Mouse (Mus musculus) adrenal gland, postnatal 4 days (tissue): Measurements from ENCODE around the gene Ephb2. TPM values are rescaled to one million over a fixed set of nuclear protein-coding genes. Genes with fewer than 3 reads are reported as not detected.

Experiments
- DNase-seq, 2 experiments: peaks; one replicate each; pipeline ENCODE4 v3.0.0; 2021 to 2022; ENCODE audit warnings: low spot score in 2 of 2, mixed read lengths in 2 of 2
- total RNA-seq, 2 experiments: library from RNA; stranded (reverse); gene quantifications; 2 replicates each; pipeline ENCODE4 v1.2.3; 2021

Ephb2 gene
- total RNA-seq, 2 experiments from 2014 or later, result 16.9 to 21.2 TPM

DNA sequence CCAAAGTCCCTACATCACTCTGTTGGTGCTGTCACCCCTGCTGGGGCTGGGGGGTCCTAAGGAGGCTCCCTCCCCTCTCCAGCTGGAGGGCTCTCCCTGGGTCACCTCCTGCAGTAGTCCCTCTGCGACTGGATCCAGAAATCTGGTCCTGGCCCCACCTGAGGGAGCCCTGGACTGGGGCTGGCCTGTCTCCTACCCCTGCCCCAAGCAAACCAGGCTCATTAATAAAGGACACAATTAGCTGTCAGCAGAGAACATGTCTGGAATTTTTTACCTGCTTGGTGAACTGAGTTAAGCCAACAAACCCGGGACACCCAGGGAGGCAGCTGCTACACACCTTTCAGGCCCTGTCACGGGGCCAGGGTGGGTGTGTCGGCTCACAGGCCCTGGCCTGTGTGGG lies 129.1 kb downstream of the Ephb2 start:
- DNase-seq, result no peak

DNA sequence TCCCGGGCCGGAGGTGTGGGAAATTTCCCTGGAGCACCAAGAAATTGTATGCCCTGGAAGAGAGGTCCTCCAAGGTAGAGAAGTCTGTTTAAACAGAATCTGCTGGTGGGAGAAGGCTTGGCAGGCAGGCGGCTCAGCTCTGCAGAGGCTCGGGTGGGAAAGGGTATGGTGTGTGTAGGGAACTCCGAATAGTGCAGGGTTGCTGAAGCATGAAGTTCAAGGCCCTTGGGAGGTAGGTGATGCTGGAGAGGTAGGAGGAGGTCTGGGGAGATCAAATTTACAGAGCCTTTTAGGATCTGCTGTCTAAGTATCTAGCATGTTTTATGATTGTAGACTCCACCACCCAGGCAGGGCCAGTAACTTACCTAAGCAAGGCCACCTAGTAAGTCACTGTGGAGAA lies 130.7 kb downstream of the Ephb2 start:
- no peak for DNase-seq

DNA sequence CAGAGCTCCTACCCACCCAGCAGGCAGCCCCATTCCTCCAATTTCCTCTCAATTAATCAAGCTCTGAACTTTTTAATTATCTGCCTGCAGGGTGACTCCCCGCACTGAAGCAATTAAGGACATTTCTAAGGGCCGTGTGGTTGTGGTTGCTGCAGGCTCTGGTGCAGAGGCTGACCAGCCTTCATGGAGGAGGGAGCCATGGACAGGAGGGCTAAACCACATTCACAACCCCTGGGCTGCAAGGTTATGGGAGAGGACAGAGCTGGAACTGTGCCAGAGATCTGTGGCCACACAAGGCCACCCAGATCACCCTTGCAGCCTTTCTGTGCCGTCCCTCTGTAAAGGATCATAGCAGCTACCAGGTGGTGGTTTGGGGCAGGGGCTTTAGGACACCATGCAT lies 131.2 kb downstream of the Ephb2 start:
- DNase-seq, result peak in 1 of 2 experiments; percentile 35

GRCm38 (mm10) chr4:136703351-136703750 lies 132.4 kb downstream of the Ephb2 start:
- no peak for DNase-seq

GRCm38 (mm10) chr4:136702456-136702855 lies 133.3 kb downstream of the Ephb2 start:
- no peak for DNase-seq

GRCm38 (mm10) chr4:136701236-136701635 lies 134.6 kb downstream of the Ephb2 start:
- no peak for DNase-seq

GRCm38 (mm10) chr4:136699084-136699450 lies 136.7 kb downstream of the Ephb2 start:
- DNase-seq, result no peak

DNA sequence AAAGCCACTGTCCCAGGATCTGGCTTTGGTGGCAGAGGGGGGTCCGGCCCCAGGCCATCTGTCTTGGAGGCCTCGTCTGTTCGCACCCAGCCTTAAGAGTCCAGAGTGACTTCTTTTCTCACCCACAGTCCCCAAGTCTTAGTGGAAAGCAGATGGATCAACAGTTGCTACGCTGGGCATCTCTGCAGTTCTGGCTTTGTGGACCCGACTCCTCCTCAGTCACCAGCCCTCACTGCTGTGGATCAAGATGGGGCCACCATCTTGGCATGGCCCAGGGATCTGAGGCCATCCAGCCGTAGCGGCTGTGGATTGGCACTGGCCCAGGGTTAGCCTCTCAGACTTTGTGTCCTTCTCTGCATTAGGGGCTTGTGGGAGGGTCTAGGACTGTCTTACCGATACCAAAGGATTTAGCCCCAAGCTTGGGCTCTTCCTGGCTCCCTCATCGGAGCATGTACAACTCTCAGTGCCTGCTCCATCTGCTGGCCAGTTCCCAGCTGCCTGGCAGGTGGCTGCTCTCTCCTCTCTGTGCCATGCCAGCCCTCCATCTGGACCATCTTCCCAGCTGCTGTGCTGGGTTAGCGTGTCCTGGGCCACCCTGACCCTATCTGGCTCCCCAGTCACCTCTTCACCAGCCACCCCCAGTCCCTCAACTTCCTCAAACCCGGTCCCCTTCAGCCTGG lies 137.2 kb downstream of the Ephb2 start:
- no peak for DNase-seq

GRCm38 (mm10) chr4:136697325-136697724 lies 138.5 kb downstream of the Ephb2 start:
- DNase-seq, result no peak

DNA sequence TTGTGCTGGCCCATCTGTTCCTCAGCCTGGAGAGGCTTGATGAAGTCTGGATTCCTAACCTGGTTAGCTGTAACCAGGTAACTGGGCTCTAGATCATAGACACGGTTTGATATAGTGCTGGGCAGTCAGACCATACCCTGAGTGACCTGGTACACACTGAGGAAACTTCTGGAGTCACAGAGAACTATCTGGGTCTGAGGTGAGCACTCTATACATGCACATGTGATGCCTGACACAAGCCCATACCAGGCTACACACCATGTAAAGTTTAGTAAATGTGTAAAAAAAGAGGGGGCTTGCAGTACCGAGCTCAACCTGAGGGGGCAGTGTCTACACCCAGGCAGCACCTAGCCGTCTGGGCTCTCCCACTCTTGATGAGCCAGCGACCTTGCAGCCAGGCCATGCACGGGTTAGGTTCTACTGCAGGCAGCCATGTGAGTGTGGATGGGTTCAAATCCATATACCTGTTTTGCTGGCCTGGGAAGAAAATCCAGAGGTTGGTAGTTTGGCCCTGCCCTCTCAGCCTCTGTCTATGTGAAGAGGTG lies 139.3 kb downstream of the Ephb2 start:
- peak in 1 of 2 experiments; percentile 47 for DNase-seq

GRCm38 (mm10) chr4:136695696-136696095 lies 140.1 kb downstream of the Ephb2 start:
- DNase-seq, result no peak

GRCm38 (mm10) chr4:136690034-136690433 lies 145.8 kb downstream of the Ephb2 start:
- DNase-seq, result no peak

DNA sequence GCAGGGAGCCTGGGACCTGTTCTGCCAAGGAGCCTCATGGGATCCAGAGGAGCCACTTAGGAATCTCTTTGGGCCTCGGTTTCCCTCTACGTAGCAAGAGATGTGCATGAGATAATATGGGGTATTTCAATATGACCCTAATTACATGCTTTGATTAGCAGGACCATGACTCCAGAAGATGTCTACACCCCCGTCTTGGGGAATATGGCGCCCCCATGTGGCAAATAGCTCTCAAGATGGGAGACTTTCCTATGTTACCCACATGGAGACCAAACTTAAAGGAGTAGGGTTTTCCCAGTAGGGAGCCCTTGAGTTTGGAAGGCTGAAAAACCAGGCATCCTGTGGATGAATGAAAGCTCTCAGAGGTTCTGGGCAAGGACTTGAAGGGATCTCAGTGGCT lies 147.7 kb downstream of the Ephb2 start:
- DNase-seq, result no peak

- no peak for DNase-seq
These were observed 150.3 kb downstream of the Ephb2 start for GRCm38 (mm10) chr4:136685431-136685869.

- no peak for DNase-seq
These were observed 151.3 kb downstream of the Ephb2 start for GRCm38 (mm10) chr4:136684485-136684884.

- no peak for DNase-seq
These were observed 155.1 kb downstream of the Ephb2 start for GRCm38 (mm10) chr4:136680641-136681040.

DNA sequence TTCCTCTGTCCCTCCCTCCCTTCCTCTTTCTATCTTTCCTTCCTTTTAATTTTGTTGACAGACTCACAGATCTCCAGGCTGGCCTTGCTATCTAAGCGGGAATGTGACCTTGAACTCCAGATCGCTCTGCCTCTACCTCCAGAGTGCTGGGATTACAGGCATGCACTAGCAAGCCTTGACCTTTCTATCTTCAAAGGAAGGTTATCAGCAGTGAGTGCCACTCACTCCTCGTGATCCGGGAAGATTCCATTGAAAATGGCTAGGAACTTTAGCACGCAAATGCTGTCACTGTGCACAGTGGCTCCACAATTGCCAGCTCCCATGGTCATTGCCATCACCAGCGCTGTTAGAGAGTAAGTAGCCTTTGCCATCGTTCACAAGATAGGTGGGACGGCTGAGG lies 156.6 kb downstream of the Ephb2 start:
- no peak for DNase-seq

DNA sequence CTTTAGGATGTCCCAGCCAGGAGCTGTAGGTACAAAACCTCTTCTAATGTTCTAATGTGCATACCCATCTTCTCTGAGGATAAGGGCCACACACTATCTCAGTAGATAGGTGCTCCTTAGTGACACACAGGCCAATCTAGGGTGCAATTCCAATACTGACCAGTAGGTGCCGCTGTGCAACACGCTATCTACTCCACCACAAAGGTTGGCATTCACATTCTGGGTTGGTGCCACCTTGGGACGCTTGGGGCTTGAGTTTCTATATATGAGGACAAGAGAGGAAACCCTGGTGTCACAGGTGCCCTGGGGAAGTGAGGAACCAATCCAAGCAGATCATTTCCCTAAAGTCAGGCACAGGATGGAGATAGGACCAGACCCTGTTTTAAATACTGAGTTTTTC lies 157.3 kb downstream of the Ephb2 start:
- DNase-seq, result peak; percentile 60 to 72

DNA sequence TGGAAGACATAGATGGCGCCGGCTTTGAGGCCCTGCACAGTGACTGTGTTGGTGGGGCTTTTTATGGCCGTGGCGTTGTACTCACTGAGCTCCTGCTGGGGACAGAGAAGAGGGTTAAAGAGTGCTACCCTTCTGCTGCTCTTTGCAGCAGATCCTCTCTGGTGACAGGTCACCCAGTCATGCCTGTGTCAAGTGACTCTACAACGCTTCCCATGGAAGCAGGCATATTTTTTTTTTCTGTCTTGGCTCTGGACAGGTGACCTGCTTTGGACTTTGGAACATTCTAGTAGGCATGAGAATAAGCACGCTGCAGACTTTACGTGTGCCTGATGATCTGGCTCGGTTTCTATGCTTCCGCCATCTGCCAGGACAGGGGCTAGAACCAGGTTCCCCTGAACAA lies 160.3 kb downstream of the Ephb2 start:
- no peak for DNase-seq

- no peak for DNase-seq
These were observed 163.3 kb downstream of the Ephb2 start for GRCm38 (mm10) chr4:136672335-136673090.

GRCm38 (mm10) chr4:136667757-136668156 lies 168.0 kb downstream of the Ephb2 start:
- DNase-seq, result no peak

DNA sequence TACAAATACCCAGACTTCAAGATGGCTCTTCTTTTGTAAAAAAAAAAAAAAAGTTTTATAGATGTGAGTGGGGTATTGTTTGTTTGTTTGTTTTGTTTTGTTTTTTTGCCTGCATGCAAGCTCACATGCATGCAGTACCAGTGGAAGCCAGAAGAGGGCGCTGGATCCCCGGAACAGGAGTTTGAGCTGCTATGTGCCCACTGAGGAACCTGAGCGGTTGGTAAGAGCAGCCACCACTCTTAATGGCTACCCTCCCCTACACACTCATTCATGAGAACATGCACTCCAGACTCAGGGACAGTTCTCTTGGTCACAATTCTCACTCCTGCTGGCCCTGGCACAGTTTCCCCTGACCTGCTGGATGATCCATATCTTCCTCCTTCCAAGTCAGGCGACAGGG lies 169.8 kb downstream of the Ephb2 start:
- DNase-seq, result no peak
